Mouse (Mus musculus) brain, embryonic 18.5 days (tissue): ENCODE data around the gene Ccnc.
"Not testable (repeated sequence)": the region's sequence is repeated elsewhere in the genome, so short reads cannot be mapped to it uniquely, and the experiment has no call there.

Experiments
- DNase-seq: peaks from one replicate; pipeline ENCODE4 v3.0.0-alpha.2; 2012; ENCODE audit warnings: low read depth, low spot score

Gene Ccnc

GRCm38 (mm10) chr4:21726912-21727614, 438 bp upstream of the Ccnc start:
- peak; percentile 68 for DNase-seq

GRCm38 (mm10) chr4:21739169-21739568, 11.7 kb downstream of the Ccnc start:
- DNase-seq: no peak

DNA sequence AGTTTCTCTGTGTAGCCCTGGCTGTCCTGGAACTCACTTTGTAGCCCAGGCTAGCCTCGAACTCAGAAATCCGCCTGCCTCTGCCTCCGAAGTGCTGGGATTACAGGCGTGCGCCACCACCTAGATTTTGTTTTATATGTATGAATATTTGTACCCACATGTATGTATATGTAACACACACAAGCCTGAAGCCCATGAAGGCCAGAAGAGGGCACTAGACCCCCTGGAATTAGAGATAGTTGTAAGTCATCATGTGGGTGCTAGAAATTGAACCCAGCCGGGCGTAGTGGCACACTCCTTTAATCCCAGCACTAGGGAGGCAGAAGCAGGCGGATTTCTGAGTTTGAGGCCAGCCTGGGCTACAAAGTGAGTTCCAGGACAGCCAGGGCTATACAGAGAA, 16.6 kb downstream of the Ccnc start:
- not testable (repeated sequence) for DNase-seq

- no peak for DNase-seq
These were observed 18.2 kb downstream of the Ccnc start for GRCm38 (mm10) chr4:21745723-21746122.

GRCm38 (mm10) chr4:21755123-21755789, 27.8 kb downstream of the Ccnc start:
- DNase-seq: no peak

DNA sequence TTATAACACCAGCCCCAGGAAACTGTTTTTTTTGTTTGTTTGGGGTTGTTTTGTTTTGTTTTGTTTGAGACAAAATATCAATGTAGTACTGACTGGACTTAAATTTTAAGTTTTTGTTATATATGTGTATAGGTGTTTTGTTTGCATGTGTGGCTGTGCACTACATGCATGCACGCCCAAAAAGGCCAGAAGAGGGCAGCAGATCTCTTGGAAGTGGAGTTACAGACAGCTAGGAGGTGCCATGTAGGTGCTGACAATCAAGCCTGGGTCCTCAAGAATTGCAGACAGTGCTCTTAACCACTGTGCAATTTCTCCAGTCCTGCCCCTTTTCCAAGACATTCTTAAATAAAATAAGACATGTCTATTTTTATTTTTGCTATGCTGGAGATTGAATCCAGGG, 31.4 kb downstream of the Ccnc start:
- no peak for DNase-seq

GRCm38 (mm10) chr4:21761416-21762160, 34.1 kb downstream of the Ccnc start:
- no peak for DNase-seq

DNA sequence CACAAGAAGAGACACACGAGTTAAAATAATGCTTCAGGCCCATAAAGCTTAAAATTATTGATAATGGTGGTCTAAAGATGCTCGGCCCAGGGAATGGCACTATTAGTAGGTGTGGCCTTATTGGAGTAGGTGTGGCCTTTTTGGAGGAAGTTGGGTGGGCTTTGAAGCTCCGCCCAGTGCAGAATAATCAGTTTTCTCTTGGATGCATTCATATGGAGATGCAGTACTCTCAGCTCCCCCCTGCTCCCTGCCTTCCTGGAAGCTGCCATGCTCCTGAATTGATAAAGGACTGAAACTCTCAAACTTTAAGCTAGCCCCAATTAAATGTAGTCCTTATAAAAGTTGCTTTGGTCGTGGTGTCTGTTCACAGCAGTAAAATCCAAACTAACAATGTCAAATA, 36.3 kb downstream of the Ccnc start:
- DNase-seq: no peak

DNA sequence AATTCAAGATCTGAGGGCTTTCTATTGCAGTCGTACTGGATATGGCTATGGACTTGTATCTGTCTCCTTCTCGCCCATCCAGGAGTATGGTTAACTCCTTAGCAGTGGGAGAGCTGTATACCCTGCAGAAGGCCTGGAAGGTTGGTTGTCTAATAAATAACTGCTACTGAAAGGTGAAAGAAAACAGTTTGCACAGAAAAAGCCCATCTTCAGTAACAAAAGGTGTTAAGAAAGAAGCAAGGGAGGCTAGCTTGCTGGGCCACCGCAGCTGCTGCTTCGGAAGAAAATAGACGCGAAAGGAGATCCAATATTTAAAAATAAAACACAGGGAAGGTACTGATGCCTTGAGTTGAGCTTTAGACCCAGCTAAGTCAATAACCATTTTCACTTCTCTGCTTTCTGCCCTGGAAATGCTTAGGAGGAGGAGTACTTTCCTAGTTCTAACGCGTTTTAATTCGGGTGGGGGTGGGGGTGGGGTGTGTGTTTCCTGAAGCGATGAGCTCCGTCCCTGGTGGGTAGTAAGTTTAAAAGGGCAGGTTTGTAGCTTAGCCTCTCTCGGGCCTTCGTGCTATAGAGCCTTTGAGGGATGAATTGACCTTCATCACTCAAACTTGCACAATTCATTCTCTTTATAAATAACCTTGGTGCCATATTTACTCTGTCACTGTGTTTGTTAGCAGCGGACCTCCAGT, 38.8 kb downstream of the Ccnc start:
- DNase-seq: no peak

DNA sequence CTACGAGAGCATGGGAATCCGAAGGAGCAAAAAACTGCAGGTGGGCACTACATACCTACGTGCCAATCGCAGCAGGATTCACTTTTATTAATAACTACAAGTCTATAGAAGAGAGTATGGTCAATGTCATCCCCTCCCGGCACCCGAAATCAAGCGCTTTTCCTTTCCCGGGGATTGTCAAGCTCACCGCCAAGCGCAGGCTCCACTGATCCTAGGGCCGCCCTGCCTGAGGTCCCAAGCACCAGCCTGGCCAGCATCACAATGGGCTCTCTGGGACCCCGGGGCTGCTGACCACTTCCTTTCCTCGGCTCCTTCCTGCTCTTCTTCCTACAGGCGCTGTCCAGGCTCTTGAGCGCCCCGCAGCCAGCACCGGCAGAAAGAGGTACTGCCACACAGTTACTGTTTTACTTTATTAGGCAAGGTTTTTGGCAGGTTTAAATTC, 39.4 kb downstream of the Ccnc start, which contains the start of the genes Usp45 and Tstd3:
TSS of gene Usp45 (plus strand) at position 294 of the 442 bp plus-strand sequence.
TSS of gene Tstd3 (minus strand) at position 350 of the 442 bp plus-strand sequence.
- peak; percentile 46 for DNase-seq

- no peak for DNase-seq
These were observed 43.6 kb downstream of the Ccnc start for GRCm38 (mm10) chr4:21771064-21771463.

DNA sequence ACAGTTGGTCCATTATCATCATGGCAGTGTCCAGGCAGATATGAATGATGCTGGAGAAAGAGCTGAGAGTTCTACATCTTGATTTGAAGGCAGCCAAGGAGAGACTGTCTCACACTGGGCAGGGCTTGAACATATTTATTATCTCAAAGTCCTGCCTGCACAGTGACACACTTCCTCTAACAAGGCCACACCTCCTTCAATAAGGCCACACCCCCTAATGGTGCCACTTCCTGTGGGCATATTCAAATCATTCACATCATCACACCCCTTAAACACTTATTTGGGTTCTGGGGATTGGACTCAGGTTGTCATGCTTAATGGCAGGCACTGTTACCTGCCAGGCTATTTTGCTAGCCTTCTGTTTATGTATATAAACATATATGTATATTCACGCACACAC, 44.8 kb downstream of the Ccnc start:
- no peak for DNase-seq

DNA sequence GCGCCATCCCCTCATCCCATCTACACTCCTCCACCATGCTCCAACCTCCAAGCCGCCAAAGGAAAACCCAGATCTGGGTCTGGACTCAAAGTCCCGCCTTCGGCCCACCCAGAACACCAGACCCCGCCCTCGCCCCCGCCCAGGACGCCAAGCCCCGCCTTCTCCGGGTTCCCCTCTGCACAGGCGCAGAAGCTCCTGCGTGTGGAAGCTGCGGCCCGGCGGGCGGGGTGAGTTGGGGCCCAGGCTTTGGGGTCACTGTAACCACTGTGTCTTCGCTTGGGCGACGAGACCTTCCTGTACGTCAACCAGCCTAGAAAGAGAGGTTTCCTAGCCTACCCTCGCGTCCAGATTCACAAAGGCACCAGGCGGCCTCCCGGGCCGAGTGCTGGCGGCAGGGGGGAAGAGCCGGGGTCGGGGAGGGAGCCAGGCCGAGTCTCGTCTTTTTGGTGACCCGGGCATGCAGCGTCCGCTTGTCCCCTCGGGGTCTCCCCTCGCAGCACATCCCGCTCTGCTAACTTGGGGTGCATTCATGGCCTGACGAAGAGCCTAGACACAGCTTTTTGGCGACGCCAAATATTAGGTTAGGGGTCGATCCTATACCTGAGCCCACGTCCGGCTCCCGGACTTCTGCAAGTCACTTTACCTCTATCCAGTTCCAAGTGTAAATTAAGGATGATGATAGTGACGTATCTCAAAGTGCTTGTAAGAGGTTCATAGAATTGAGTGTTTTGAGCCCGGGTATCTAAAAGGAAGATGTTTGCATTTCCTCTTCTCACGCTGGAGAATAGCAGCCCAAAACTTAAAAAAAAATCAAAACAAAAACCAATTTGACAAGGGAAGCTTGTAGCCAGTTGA, 48.8 kb downstream of the Ccnc start:
- DNase-seq: peak; percentile 81

GRCm38 (mm10) chr4:21776946-21777265, 49.4 kb downstream of the Ccnc start:
- DNase-seq: no peak

- DNase-seq: no peak
These were observed 53.6 kb downstream of the Ccnc start for GRCm38 (mm10) chr4:21780816-21781726.

DNA sequence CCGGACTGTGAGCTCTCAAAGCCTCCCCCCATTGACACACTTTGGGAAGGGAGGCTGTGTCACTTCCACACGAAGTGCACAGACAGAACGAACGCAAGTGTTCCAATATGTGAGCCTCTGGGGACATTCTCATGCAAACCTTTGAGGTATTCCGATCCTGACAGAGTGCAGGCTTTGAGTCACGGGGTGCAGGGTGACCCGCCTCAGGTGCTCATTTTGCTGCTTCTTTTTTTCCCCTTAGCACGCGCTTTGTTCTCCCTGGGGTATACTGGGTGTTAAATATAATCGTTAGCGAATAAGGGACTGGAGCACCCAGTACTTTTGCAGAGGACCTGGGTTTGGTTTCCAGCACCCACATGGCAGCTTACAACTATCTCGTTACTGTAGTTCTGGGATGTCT, 58.8 kb downstream of the Ccnc start:
- DNase-seq: no peak

- DNase-seq: no peak
These were observed 61.4 kb downstream of the Ccnc start for GRCm38 (mm10) chr4:21788903-21789302.

DNA sequence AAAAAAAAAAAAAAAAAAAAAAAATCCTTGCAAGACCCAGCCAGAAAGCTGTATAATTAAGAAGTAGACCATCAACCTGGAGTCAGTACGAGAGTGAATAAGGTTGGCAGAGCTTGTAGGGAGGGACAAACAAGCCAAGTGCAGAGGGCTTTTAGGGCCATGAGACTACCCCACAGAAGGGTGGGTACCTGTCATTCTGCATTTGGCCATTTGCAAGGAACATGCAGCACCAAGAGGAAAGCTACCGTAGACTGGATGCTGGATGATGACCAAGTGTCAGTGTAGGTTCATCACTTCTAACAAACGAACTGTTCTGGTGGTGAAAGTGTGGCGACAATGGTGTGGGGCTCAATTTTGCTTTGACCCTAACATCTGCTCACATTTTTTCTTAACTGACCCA, 62.3 kb downstream of the Ccnc start:
- DNase-seq: no peak

GRCm38 (mm10) chr4:21793631-21794030, 66.1 kb downstream of the Ccnc start:
- no peak for DNase-seq

- no peak for DNase-seq
These were observed 73.5 kb downstream of the Ccnc start for GRCm38 (mm10) chr4:21801013-21801412.
